Mouse (Mus musculus): ENCODE measurements around the gene Gm6890. TPM values are rescaled to one million over a fixed set of nuclear protein-coding genes. Genes with fewer than 3 reads are reported as not detected.

Gm6890 gene
- not detected for polyA plus RNA-seq (2017; shearing (Covaris generic))

DNA sequence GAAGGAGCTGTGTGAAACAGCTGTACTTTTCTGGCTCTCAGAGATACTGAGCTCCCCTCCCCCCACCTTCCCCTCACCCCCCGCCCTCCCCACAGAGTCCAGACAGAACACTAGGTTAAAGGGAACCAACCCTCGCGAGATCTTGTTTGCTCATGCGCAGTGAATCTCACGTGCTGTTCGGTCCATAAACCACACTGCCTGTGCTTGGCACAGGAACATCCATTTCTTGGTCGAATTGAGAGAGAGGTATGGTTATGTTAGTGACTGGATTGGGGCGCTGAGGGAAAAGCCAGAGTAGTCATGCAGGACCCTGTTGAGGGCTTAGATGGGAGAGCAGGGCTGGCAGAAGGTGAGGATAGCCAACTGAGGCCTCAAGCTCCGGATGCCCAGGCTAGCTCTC is at the start of gene Gm6890:
Gene Gm6890, plus strand, starts transcription at position 301 of the 400 bp plus-strand sequence.

Other genes starting within 250 kb of the Gm6890 start
- gene Olfr1326-ps1, start 166.0 kb upstream of the Gm6890 start, polyA plus RNA-seq (2017; shearing (Covaris generic)) = 0.05 TPM
- gene Olfr1325, start 148.2 kb upstream of the Gm6890 start, polyA plus RNA-seq (2017; shearing (Covaris generic)) = not detected
- gene Gm5640, start 95.3 kb upstream of the Gm6890 start, polyA plus RNA-seq (2017; shearing (Covaris generic)) = not detected
- gene Gm5936, start 96.3 kb downstream of the Gm6890 start, polyA plus RNA-seq (2017; shearing (Covaris generic)) = not detected